Mouse (Mus musculus) ES-Bruce4 (cell line): ENCODE measurements around the gene Dcbld1. TPM values are rescaled to one million over a fixed set of nuclear protein-coding genes. Genes with fewer than 3 reads are reported as not detected.

Experiments
- H3K27ac ChIP-seq: 2 replicates; pipeline ENCODE4 v1.5.1; 2012; ENCODE audit warnings: low read length, inconsistent platforms; ENCODE audit not compliant: insufficient read depth
- H3K27me3 ChIP-seq: 2 replicates; pipeline ENCODE4 v1.6.1; 2012; ENCODE audit warnings: mild to moderate bottlenecking, low read length, inconsistent platforms; ENCODE audit not compliant: control insufficient read depth, poor library complexity, insufficient read depth, severe bottlenecking
- H3K36me3 ChIP-seq: 2 replicates; pipeline ENCODE4 v1.6.1; 2012; ENCODE audit warnings: inconsistent platforms, mild to moderate bottlenecking, low read length, moderate library complexity; ENCODE audit not compliant: control insufficient read depth, poor library complexity, insufficient read depth, severe bottlenecking
- H3K4me1 ChIP-seq: one replicate; pipeline ENCODE4 v1.8.1; 2011; ENCODE audit warnings: low read length; ENCODE audit not compliant: control insufficient read depth, insufficient read depth
- H3K4me3 ChIP-seq: 2 replicates; pipeline ENCODE4 v1.5.1; 2011; ENCODE audit warnings: low read depth, mild to moderate bottlenecking, low read length
- H3K9ac ChIP-seq: 2 replicates; pipeline ENCODE4 v1.6.1; 2012; ENCODE audit warnings: low read depth, mild to moderate bottlenecking, inconsistent platforms; ENCODE audit not compliant: poor library complexity, severe bottlenecking
- H3K9me3 ChIP-seq: replicated peaks from 2 replicates; pipeline ENCODE4 v1.6.1; 2012; ENCODE audit warnings: mild to moderate bottlenecking, low read length, inconsistent platforms; ENCODE audit not compliant: control insufficient read depth, poor library complexity, insufficient read depth, severe bottlenecking
- CTCF ChIP-seq: IDR thresholded peaks from one replicate; pipeline ENCODE4 v1.8.1; 2011; ENCODE audit warnings: low read depth, low read length
- EP300 ChIP-seq: IDR thresholded peaks from 2 replicates; pipeline ENCODE4 v1.6.1; 2011; ENCODE audit warnings: low read depth, low read length; ENCODE audit not compliant: insufficient read depth
- POLR2A ChIP-seq: IDR thresholded peaks from one replicate; pipeline ENCODE4 v1.8.1; 2011; ENCODE audit warnings: low read length; ENCODE audit not compliant: insufficient read depth
- polyA plus RNA-seq: library from polyadenylated mRNA; stranded (reverse); fragments of >200 nt; gene quantifications from 2 replicates; pipeline ENCODE4 v1.2.4, GENCODE M21; 2011; ENCODE audit warnings: low read depth; ENCODE audit not compliant: missing spikeins, insufficient read depth, insufficient read length

The Dcbld1 gene
- polyA plus RNA-seq, 1 experiment, result 19.7 TPM

GRCm38 (mm10) chr10:52301766-52302165 is 68.3 kb downstream of the Dcbld1 start:
- H3K9ac ChIP-seq, result no peak overlapping the region
- TF ChIP-seq POLR2A (no peak), CTCF (no peak), EP300 (no peak)
- H3K36me3 ChIP-seq, result peaks cover 7% of the 10 kb centered on the region; the same call in 1 of the 2 replicates
- H3K4me3 ChIP-seq, result no peak overlapping the region
- peaks cover 3% of the 10 kb centered on the region for H3K4me1 ChIP-seq
- no peak overlapping the region for H3K27ac ChIP-seq
- no peaks in the 10 kb centered on the region for H3K27me3 ChIP-seq
- H3K9me3 ChIP-seq, result no peaks in the 10 kb centered on the region

- H3K9ac ChIP-seq, result no peak overlapping the region
- H3K9me3 ChIP-seq, result no peaks in the 10 kb centered on the region
- H3K27ac ChIP-seq, result no peak overlapping the region
- TF ChIP-seq EP300, result no peak
- TF ChIP-seq POLR2A, result no peak
- no peak for TF ChIP-seq CTCF
- no peaks in the 10 kb centered on the region for H3K4me1 ChIP-seq
- H3K27me3 ChIP-seq, result no peaks in the 10 kb centered on the region
- peaks cover 7% of the 10 kb centered on the region; the same call in 1 of the 2 replicates for H3K36me3 ChIP-seq
- no peak overlapping the region for H3K4me3 ChIP-seq
These were observed 68.9 kb downstream of the Dcbld1 start for GRCm38 (mm10) chr10:52302271-52302670.

- Histone ChIP-seq H3K27ac (no peak overlapping the region), H3K4me3 (no peak overlapping the region), H3K4me1 (no peaks in the 10 kb centered on the region), H3K36me3 (peaks cover 6% of the 10 kb centered on the region; the same call in 1 of the 2 replicates), H3K27me3 (no peaks in the 10 kb centered on the region), H3K9me3 (no peaks in the 10 kb centered on the region), H3K9ac (no peak overlapping the region)
- TF ChIP-seq POLR2A, result no peak
- TF ChIP-seq EP300, result no peak
- no peak for TF ChIP-seq CTCF
These were observed 71.2 kb downstream of the Dcbld1 start for GRCm38 (mm10) chr10:52304574-52304973.

- H3K9me3 ChIP-seq, result no peaks in the 10 kb centered on the region
- no peak overlapping the region for H3K27ac ChIP-seq
- H3K4me3 ChIP-seq, result no peak overlapping the region
- no peak overlapping the region for H3K9ac ChIP-seq
- H3K36me3 ChIP-seq, result peaks cover 14% of the 10 kb centered on the region
- no peaks in the 10 kb centered on the region for H3K4me1 ChIP-seq
- TF ChIP-seq POLR2A (no peak), EP300 (no peak), CTCF (no peak)
- no peaks in the 10 kb centered on the region for H3K27me3 ChIP-seq
These were observed 75.8 kb downstream of the Dcbld1 start for GRCm38 (mm10) chr10:52309196-52309595.

- H3K36me3 ChIP-seq, result peaks cover 14% of the 10 kb centered on the region
- no peaks in the 10 kb centered on the region for H3K4me1 ChIP-seq
- no peak overlapping the region for H3K9ac ChIP-seq
- H3K9me3 ChIP-seq, result no peaks in the 10 kb centered on the region
- H3K4me3 ChIP-seq, result peak overlapping the region; percentile 50
- no peak overlapping the region for H3K27ac ChIP-seq
- no peak for TF ChIP-seq POLR2A
- no peaks in the 10 kb centered on the region for H3K27me3 ChIP-seq
These were observed 86.3 kb downstream of the Dcbld1 start for GRCm38 (mm10) chr10:52319506-52320286.

GRCm38 (mm10) chr10:52321918-52322317 is 88.5 kb downstream of the Dcbld1 start:
- no peak overlapping the region for H3K4me3 ChIP-seq
- no peak overlapping the region for H3K9ac ChIP-seq
- H3K27me3 ChIP-seq, result no peaks in the 10 kb centered on the region
- H3K27ac ChIP-seq, result no peak overlapping the region
- H3K36me3 ChIP-seq, result peaks cover 4% of the 10 kb centered on the region
- no peak for TF ChIP-seq EP300
- no peak for TF ChIP-seq CTCF
- TF ChIP-seq POLR2A, result no peak
- no peaks in the 10 kb centered on the region for H3K4me1 ChIP-seq
- H3K9me3 ChIP-seq, result no peaks in the 10 kb centered on the region
